Mouse (Mus musculus) liver, adult 2 months (tissue): ENCODE results near the gene Slc15a3.

ENCODE experiments used
- CTCF ChIP-seq: fragments of 200-500 bp; IDR thresholded peaks from 2 replicates; pipeline ENCODE4 v1.5.1; 2011; ENCODE audit warnings: low read depth, low read length, control low read depth
- POLR2A ChIP-seq: fragments of 200-500 bp; IDR thresholded peaks from 2 replicates; pipeline ENCODE4 v1.6.1; 2011; ENCODE audit warnings: low read length, control low read depth; ENCODE audit not compliant: insufficient read depth; ENCODE audit errors: extremely low read depth

DNA sequence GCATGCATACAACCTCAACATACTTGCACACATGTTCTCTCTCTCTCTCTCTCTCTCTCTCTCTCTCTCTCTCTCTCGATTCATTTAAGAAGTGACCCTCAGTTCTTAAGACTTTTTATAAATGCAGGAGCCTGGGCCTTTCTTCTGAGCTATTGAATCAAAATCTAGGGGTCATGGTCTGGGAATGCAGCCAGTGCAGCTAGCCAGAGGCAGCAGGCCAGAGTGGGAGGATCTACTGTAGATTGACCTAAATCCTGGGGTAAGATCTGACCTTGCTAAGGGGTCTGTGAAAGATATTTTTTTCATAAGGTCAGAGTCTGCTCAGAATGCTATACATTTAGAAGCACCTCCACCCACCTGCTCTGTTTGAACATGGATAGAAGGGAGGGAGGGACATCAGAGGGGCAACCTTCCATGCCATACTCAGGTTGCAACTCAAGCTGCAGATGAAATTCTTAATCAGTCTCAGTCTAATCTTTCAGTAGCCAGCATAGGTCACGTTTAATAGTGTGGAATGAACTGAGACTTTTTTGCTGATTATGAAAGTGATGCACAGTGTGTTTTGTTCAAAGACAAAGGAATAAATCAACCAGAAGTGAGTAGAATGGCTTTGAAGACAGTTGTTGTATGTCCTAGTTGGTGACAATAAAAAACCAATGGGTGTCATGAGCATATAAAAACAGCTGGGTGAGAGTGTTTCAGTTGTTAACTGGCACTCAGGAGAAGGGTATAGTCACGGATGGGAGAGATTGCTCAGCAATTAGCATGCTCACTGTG is 8.0 kb downstream of the Slc15a3 start:
- TF ChIP-seq CTCF = no peak
- no peak for TF ChIP-seq POLR2A
